Mouse (Mus musculus): ENCODE results near the gene Relb.

Relb gene

GRCm38 (mm10) chr7:19579751-19580150 is 49.5 kb downstream of the Relb start:
- no peak for DNase-seq (ENCODE audit: low spot score in 2 of 2)

- no peak for DNase-seq (ENCODE audit: low spot score in 2 of 2)
Measured at GRCm38 (mm10) chr7:19578436-19578835, 50.8 kb downstream of the Relb start.

DNA sequence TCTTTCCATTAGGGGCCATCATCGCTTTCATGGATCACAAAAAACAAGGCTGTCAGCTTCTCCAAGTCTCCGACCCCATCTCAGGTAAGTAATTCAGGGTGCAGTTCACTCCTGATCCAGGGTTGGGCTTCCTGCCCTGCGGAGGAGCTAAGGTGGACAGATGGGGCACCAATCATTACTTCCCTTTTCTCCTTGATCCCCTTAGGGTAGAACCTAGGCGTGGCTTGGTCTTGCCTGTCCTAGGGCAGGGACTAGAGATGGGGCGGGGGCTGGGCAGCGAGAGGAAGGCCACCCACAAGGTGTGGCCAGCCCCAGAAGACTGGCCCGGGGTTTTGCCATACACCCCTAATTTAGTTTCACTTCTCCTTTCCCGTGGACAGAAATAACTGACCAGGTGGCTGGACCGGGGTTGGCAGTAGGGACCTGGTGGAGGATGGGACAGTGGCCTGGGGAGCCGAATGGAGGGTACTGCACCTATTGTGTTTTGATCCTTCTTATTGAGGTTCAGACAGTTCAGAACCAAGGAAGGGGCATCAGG is 51.3 kb downstream of the Relb start:
- DNase-seq (ENCODE audit: low spot score in 2 of 2), result peak in 1 of 2 experiments; percentile 42

DNA sequence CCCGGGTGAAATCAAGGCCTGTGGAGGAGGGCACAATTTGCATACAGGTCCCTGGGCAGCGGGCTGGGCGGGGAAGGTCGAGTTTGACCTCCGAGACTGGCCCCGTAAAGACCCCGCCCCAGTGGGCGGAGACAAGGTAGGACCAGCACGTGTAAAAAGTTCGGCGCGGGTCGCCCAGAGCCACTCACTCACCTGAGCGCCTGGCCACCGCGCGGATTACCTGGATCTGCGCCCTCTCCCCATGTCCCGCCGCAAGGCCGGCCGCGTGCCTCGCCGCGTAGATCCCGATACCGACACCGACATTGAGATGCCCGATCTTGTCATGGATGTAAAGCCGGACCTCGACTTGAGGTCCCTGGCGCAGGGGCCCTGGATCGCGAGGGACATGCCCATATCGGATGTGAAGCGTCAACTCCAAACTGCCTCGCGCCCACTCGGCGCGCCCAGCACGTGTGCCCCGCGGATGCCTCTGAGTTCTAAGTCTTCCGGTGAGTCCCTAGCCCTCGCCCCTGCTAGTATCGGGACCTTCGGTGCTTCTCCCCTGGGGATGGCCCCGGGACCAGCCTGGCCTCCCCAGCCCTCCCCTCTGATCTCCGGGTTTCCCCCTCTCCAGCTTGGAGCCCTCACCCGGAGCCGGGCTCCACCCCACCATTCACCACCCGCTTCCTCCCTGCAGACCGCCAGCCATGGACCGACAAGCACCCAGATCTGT is 51.9 kb downstream of the Relb start, which contains the start of the genes Zfp296 and Gemin7:
Zfp296 (plus strand) TSS at position 147 of the 712 bp plus-strand sequence.
Gemin7 (minus strand) TSS at position 455 of the 712 bp plus-strand sequence.
- peak; percentile 37 to 51 for DNase-seq (ENCODE audit: low spot score in 2 of 2)

DNA sequence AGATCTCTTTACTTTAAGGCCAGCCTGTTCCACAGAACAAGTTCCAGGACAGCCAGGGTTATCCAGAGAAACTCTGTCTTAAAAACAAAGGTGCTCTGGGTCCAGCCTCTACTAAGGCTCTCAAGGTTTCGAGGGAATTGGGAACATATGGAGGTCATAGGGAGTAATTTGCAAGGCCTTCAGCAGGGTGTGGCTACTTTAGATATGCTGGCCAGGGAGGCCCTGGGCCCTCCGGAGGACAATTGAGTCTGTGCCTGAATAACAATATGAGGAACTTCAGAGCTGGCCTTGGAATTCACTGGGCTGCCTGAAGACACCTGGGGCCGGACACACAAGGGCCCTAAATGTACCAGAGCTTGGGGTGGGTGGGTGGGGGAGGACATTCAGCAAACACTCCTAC is 53.7 kb downstream of the Relb start:
- no peak for DNase-seq (ENCODE audit: low spot score in 2 of 2)

GRCm38 (mm10) chr7:19573776-19574140 is 55.5 kb downstream of the Relb start:
- no peak for DNase-seq (ENCODE audit: low spot score in 2 of 2)

DNA sequence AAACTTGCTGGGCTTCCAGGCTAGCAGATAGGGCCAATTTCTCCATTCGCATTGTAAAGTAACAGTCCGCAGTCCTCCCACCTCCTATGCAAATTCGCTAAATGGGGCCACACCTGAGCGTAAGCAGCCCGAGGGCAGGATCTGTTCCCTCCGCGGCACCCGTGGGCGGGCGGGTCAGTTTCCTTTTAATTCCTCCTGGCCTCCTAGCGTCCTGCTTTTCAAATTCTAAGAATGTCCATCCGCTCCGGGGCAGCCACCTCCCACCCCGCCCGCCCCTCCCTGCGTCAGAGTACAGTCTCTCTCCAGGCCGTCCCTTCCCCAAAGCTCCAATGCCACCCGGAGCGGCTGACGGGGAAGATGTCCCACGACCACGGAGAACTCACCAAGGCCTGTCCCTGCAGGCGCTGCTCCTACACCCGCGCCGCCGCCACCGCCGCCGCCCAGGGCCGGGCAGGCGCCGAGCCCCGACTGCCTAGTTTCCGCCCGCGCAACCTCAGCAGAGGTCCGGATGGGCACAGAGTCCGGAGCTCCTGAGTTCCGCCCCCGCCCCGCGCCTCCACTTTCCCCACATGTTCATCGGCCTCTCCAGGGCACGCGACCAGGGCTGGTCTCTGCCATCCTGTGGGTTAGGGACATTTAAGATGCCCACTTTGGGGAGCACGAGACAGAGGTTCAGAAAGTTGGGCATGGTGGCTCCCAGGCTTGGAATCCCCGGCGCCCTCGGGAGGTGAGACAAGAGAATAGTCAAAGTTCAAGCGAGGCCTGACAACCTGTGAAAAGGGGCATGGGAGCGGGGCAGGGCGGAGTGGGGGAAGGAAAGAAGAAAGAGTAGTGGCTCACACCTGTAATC is 56.1 kb downstream of the Relb start:
- peak; percentile 77 to 83 for DNase-seq (ENCODE audit: low spot score in 2 of 2)

- no peak for DNase-seq (ENCODE audit: low spot score in 2 of 2)
Measured at GRCm38 (mm10) chr7:19569647-19570046, 59.6 kb downstream of the Relb start.

- no peak for DNase-seq (ENCODE audit: low spot score in 2 of 2)
Measured at GRCm38 (mm10) chr7:19567426-19567825, 61.8 kb downstream of the Relb start.

DNA sequence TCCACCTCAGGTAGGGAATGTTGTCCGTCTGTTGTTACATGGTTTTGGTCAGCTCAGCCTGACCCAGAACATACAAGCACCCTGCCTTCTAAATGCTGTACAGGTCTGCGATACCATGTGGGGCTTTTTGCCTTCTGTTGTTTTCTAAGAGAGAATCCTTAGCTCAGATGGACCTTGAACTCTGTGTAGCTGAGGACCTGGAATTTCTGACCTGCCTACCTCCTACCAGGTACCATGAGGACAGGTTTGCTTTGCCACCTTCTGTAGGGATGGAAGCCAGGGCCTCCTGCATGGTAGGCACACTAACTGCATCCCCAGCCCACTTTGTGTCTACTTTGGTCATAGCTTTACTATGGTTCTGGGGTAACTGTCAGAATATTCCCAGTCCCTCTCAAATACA is 63.4 kb downstream of the Relb start:
- no peak for DNase-seq (ENCODE audit: low spot score in 2 of 2)

- DNase-seq (ENCODE audit: low spot score in 2 of 2), result no peak
Measured at GRCm38 (mm10) chr7:19564455-19564854, 64.8 kb downstream of the Relb start.

- DNase-seq (ENCODE audit: low spot score in 2 of 2), result peak in 1 of 2 experiments; percentile 37
Measured at GRCm38 (mm10) chr7:19563884-19564283, 65.4 kb downstream of the Relb start.

DNA sequence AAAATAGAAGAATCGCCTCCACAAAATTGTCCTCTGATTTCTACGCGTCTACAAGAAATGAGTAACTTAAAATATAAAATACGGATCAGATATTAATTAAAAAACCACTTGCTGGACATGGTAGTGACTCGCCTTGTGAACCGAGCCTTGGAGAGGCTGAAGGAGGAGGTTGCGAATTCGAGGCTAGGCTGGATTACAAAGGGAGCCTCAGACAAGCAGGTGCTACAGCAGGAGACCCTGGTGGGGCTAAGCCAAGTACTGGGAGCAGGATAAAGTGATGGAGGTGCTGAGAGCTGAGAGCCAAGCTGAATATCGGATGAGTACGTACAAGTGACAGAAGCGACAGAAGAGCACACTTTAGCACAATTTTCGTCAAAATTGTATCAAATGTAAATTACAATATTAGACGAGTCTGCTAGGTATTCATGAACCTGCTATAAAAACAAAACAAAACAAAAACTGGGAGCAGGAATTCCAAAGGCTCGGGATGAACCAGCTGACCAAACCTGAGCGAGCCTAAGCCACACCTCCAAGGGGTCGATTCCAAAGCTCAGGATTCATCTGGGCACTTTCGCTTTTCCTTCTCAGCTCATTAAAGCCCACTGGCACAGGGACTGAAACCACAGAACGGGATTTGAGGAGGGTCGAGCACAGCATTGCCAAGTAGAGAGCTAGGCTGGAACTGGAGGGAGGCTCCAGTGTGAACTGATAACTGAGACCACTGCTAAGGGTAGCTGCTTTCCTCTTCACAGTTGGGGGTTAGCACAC is 66.4 kb downstream of the Relb start, which contains the start of gene Ppp1r37:
Ppp1r37 (minus strand) TSS at position 434 of the 768 bp plus-strand sequence.
- no peak for DNase-seq (ENCODE audit: low spot score in 2 of 2)

- peak; percentile 85 to 91 for DNase-seq (ENCODE audit: low spot score in 2 of 2)
Measured at GRCm38 (mm10) chr7:19561765-19562642, 67.2 kb downstream of the Relb start.

DNA sequence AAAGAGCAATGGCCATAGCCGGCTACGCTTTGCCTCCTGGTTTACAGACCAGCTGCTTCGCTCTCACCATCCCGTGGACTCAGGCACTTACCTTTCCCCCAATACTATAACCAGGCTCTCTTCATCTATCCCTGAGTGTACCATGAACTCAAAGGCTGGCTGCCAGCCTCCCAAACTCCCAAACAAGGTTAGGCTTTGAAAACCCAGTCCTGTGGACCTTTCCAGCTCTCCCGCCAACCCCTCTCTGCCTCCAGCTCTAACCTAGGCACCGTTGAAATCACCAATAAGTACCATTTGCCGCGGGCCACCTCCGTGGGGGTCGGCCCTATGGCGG is 67.8 kb downstream of the Relb start:
- DNase-seq (ENCODE audit: low spot score in 2 of 2), result no peak

- DNase-seq (ENCODE audit: low spot score in 2 of 2), result no peak
Measured at GRCm38 (mm10) chr7:19560491-19561260, 68.6 kb downstream of the Relb start.

GRCm38 (mm10) chr7:19558965-19559364 is 70.3 kb downstream of the Relb start:
- peak in 1 of 2 experiments; percentile 28 for DNase-seq (ENCODE audit: low spot score in 2 of 2)

- DNase-seq (ENCODE audit: low spot score in 2 of 2), result no peak
Measured at GRCm38 (mm10) chr7:19557982-19558900, 71.0 kb downstream of the Relb start.

DNA sequence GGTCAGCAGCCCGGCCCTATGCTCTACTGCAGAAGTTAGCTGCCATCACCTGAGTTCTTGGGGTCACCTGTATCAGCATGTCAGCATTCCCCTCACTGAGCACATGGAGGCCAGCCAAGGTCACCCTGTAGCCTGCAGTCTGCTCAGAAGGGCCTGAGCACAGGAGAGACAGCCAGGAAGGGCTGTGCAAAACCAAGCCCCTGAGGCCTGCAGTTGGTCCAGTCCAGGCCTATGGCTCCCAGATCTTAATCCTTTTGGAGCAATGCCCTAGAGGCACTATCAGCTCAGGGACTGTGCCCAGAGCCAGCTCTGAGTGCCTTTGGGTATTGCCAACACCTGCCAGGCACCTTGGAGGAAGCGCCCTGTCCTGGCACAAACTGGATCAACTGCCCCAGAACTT is 72.2 kb downstream of the Relb start:
- DNase-seq (ENCODE audit: low spot score in 2 of 2), result no peak

All from spleen, postnatal 14 days (tissue).